Mouse (Mus musculus) midbrain, embryonic 13.5 days (tissue): ENCODE results near the gene Dlg4. TPM values are rescaled to one million over a fixed set of nuclear protein-coding genes. Genes with fewer than 3 reads are reported as not detected.
A peak's percentile ranks its signal among the peaks of the same experiment; 100 is the strongest.
"Not testable (repeated sequence)": the region's sequence is repeated elsewhere in the genome, so short reads cannot be mapped to it uniquely, and the experiment has no call there.

Experiments
- ATAC-seq: fragments of 200-750 bp; cut with Nextera tagmentation; 2 replicates; pipeline ENCODE4 v1.8.0; 2017; ENCODE audit warnings: mild to moderate bottlenecking, moderate TSS enrichment, moderate library complexity
- H3K27ac ChIP-seq: fragments of 300-500 bp; sonication (generic); 2 replicates; pipeline ENCODE4 v1.5.1; 2015; ENCODE audit warnings: inconsistent platforms, mild to moderate bottlenecking, moderate library complexity
- H3K27me3 ChIP-seq: fragments of 300-500 bp; sonication (generic); 2 replicates; pipeline ENCODE4 v1.6.1; 2015; ENCODE audit warnings: mild to moderate bottlenecking, inconsistent platforms
- H3K36me3 ChIP-seq: fragments of 300-500 bp; sonication (generic); 2 replicates; pipeline ENCODE4 v1.6.1; 2015; ENCODE audit warnings: mild to moderate bottlenecking, inconsistent platforms
- H3K4me1 ChIP-seq: fragments of 300-500 bp; sonication (generic); replicated peaks from 2 replicates; pipeline ENCODE4 v1.6.1; 2015; ENCODE audit warnings: inconsistent platforms
- H3K4me2 ChIP-seq: fragments of 300-500 bp; sonication (generic); replicated peaks from 2 replicates; pipeline ENCODE4 v1.6.1; 2015; ENCODE audit warnings: moderate library complexity, mild to moderate bottlenecking, inconsistent platforms
- H3K4me3 ChIP-seq: fragments of 300-500 bp; sonication (generic); replicated peaks from 2 replicates; pipeline ENCODE4 v1.5.1; 2015; ENCODE audit warnings: mild to moderate bottlenecking, inconsistent platforms
- H3K9ac ChIP-seq: fragments of 300-500 bp; sonication (generic); replicated peaks from 2 replicates; pipeline ENCODE4 v1.6.1; 2015; ENCODE audit warnings: mild to moderate bottlenecking, inconsistent platforms
- H3K9me3 ChIP-seq: fragments of 300-500 bp; sonication (generic); 2 replicates; pipeline ENCODE4 v1.6.1; 2016; ENCODE audit warnings: mild to moderate bottlenecking, inconsistent platforms
- WGBS: fragments of 180-500 bp; shearing (Covaris S2); methylation state at CpG from one replicate; pipeline ENCODE4 v1.1.7; 2015; 5-methylcytosine and 5-hydroxymethylcytosine counted together
- polyA plus RNA-seq: library from polyadenylated mRNA; unstranded; fragments of >200 nt; fragmentation: Nextera tagmentation; extraction: Ambion mirVana; gene quantifications from 2 replicates; pipeline ENCODE4 v1.2.1, GENCODE M21; 2015

Gene Dlg4
- polyA plus RNA-seq, 1 experiment from 2014 or later: 37.2 TPM

DNA sequence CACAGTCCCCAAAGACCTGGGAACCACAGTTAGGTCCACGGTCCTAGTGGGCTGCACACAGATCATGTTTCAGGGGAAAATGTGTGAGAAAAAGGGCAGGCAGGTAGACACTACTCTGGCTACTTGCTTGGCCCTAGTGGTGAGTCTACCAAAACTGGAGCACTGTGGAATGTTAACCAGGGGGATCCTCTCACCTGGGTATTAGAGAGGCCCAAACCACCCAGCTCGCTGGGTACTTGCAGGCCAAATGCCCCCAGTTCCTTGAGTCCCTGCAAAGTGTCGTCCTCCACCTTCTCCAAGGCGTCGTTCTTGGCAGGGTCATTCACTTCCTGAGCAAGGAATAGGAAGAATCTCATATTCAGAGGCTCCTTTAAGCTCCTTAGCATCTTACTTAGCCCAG is 2.7 kb upstream of the Dlg4 start:
- Histone ChIP-seq H3K27me3 (no peaks in the 10 kb centered on the region), H3K4me3 (peak overlapping the region; percentile 65; the same call in 1 of the 2 replicates), H3K27ac (no peak overlapping the region), H3K9ac (peak overlapping the region; percentile 79; the same call in 1 of the 2 replicates), H3K4me1 (peaks cover 38% of the 10 kb centered on the region), H3K9me3 (no peaks in the 10 kb centered on the region), H3K4me2 (peak overlapping the region; percentile 91; the same call in 1 of the 2 replicates), H3K36me3 (peaks cover 46% of the 10 kb centered on the region)
- 60% methylated on average over 5 of the region's 5 CpGs for WGBS
- ATAC-seq: no peak

DNA sequence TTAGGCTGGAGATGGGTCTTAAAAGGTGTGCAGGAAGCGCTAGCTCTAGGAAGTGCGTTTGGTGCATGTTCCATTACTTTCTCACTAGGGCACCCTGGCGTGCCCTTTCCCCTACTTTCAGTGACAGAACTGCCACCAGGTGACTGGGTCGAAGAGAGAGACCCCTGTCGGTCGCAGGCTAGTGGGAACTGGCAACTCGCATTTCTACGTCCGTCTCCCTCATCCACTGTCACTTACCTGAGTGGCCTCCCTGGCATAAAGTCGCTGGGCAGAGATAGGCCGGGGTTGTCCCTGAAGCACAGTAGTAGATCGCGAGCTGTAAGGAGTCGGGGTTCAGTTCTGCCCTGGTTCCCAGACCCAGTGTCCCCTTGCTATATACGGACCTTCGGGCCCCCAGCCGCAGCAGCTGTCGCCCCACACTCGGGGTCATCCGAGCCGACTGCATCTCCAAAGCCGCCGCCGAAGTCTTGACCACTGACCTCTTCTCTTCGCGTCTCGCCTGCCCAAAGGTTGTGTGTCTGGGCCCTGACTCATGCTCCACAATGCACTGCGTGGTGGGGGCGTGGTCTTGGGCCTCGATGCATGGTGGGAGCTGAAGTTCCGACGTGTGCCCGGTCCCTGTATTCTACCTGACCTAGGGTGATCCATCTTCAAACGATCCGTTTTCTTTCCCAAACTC is 1.7 kb upstream of the Dlg4 start, which contains the start of gene Acadvl:
TSS of gene Acadvl (minus strand) at position 532 of the 679 bp plus-strand sequence.
- ATAC-seq: peak; percentile 84
- H3K4me3 ChIP-seq: peak within 1 kb of the TSS; percentile 65
- no peaks in the 10 kb centered on the region for H3K27me3 ChIP-seq
- 1% methylated on average over 35 of the region's 35 CpGs for WGBS
- peak within 1 kb of the TSS; percentile 91 for H3K4me2 ChIP-seq
- H3K4me1 ChIP-seq: peaks cover 47% of the 10 kb centered on the region
- peak within 1 kb of the TSS; percentile 79 for H3K9ac ChIP-seq
- peak within 1 kb of the TSS; percentile 79 for H3K27ac ChIP-seq
- no peaks in the 10 kb centered on the region for H3K9me3 ChIP-seq
- H3K36me3 ChIP-seq: peaks cover 36% of the 10 kb centered on the region

DNA sequence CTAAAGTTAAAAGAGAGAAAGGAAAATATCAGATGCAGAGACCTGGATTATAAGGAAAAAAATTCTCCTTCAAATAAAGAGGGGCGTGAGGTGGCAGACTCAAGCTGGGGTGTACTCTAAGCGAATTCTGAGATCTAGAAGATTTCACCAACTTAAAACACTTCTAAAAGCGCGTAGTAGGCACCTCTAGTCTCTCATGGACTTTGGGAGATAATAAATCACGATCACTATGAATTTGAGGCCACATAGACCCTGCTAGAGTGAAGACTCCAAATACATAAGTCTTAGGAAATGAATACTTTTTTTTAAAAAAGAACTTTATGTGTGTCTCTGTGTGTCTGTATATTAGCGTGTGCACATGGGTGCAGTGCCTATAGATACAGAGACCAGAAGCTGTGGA is 1.1 kb upstream of the Dlg4 start:
- no peak for ATAC-seq
- H3K27me3 ChIP-seq: no peaks in the 10 kb centered on the region
- H3K4me1 ChIP-seq: peaks cover 54% of the 10 kb centered on the region
- H3K9ac ChIP-seq: peak overlapping the region; percentile 79; the same call in 1 of the 2 replicates
- no peaks in the 10 kb centered on the region for H3K9me3 ChIP-seq
- peaks cover 29% of the 10 kb centered on the region for H3K36me3 ChIP-seq
- 69% methylated on average over 6 of the region's 6 CpGs for WGBS
- no peak overlapping the region for H3K27ac ChIP-seq
- peak overlapping the region; percentile 65; the same call in 1 of the 2 replicates for H3K4me3 ChIP-seq
- peak overlapping the region; percentile 91 for H3K4me2 ChIP-seq

GRCm38 (mm10) chr11:70016177-70016576 is 565 bp upstream of the Dlg4 start:
- ATAC-seq, H3K9ac ChIP-seq, H3K27ac ChIP-seq, H3K27me3 ChIP-seq, H3K9me3 ChIP-seq, H3K4me3 ChIP-seq, H3K4me2 ChIP-seq: not testable (repeated sequence)
- WGBS: 77% methylated on average over 2 of the region's 2 CpGs
- Histone ChIP-seq H3K4me1 (peaks cover 56% of the 10 kb centered on the region), H3K36me3 (peaks cover 24% of the 10 kb centered on the region)

- ATAC-seq: no peak
- peak overlapping the region; percentile 91 for H3K4me2 ChIP-seq
- peak overlapping the region; percentile 78 for H3K4me3 ChIP-seq
- WGBS: 29% methylated on average over 7 of the region's 7 CpGs
- no peaks in the 10 kb centered on the region for H3K9me3 ChIP-seq
- H3K9ac ChIP-seq: peak overlapping the region; percentile 92
- no peaks in the 10 kb centered on the region for H3K27me3 ChIP-seq
- peak overlapping the region; percentile 97 for H3K27ac ChIP-seq
- peaks cover 60% of the 10 kb centered on the region for H3K4me1 ChIP-seq
- H3K36me3 ChIP-seq: peaks cover 13% of the 10 kb centered on the region
Observed at GRCm38 (mm10) chr11:70017199-70017767, 541 bp downstream of the Dlg4 start.

DNA sequence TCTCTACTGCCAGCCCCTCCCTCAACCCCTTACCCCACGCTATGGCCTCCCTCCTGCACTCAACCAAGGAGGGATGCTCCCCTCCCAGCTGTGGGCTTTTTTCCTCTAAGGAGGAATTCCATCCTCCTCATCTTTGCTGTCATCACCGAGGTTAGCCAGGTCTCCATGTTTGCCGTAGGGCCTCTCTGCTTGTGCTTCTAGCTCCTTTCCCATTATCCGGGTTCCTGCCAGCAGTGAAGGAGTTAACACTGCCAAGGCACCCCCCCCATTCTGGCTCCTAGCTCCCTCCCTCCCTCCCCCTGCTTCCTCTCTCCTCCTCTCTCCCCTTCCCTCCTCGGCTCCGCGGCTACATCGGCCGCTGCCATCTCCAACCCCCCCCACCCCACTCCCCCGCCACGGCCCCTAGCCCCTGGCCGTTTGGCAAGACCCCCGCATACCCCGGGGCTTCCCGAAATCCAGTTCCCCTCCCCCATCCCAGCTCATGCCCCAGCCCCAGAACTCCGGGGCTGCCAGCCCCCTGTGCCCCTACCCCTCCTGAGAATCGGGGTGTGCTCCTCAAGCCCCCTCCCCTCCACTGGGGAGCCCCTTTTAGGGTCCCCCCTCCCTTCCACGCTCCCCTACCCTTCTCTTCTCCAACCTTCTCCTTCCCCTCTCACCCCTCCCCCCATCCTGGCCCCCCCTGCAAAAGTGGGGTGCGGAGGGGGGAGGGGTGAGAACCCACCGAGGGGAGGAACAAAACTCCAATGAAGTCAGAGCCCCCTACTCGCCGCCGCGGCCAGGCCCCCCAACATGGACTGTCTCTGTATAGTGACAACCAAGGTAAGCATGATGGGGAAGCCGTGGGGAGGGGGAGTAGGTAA is 1.6 kb downstream of the Dlg4 start:
- Histone ChIP-seq H3K27me3 (no peaks in the 10 kb centered on the region), H3K36me3 (peaks cover 3% of the 10 kb centered on the region), H3K4me3 (peak overlapping the region; percentile 78), H3K4me2 (peak overlapping the region; percentile 91), H3K4me1 (peaks cover 71% of the 10 kb centered on the region), H3K9ac (peak overlapping the region; percentile 92), H3K9me3 (no peaks in the 10 kb centered on the region), H3K27ac (peak overlapping the region; percentile 97)
- no peak for ATAC-seq
- WGBS: under 1% methylated on average over 25 of the region's 25 CpGs

DNA sequence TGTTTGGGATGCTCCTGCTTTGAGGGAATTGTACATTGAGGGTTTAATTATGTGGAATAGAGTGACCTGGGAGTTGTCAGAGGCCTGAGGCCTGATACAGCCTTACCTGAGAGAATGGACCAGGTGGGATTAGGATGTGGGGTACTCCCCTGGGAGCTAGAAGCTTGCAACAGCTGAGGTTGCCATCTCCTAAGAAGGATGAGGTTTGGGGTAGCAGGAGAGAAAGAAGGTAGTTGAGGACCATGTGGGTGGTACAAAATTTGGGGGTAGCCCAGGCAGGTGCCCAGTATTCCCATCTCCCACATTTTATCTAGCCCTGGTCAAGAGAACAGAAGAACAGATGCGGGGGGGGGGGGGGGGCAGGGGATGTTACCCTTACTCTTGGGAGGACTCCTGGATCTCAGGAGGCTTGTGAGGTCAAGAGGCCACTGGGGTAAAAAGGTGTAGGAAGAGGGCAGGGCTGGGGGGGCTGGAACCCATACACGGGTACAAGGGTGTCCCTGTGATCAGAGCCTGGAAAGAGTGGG is 2.8 kb downstream of the Dlg4 start:
- Histone ChIP-seq H3K4me3 (peak overlapping the region; percentile 78), H3K9me3 (no peaks in the 10 kb centered on the region)
- 9% methylated on average over 2 of the region's 2 CpGs for WGBS

DNA sequence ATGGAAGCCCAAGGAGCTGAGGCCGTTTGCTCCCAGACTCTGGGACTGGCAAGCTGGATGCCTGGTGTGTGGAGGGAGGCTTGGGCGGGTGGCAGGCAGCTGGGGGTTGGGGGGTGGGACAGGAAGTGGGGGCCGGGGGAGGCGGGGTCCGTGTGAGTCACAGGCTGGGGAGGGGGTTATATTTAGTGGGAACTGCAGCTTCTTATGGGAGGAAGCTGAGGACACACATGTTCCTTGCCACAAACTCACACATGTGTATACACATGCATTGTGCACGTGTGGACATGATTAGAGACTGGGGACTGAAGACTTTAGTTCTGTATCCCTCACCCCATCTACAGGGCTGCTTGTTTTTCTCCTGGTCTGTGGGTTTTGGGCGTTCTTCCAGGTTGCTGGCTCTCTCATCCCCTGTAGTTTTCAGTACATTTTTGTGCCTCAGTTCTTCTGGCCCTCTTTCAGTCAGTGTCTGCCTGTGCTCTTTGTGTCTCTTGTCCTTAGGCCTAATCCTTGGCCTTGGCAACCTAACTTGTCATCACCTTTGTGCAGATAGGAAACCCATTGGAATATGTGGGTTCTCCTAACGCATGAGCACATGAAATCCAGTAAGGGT is 3.4 kb downstream of the Dlg4 start:
- Histone ChIP-seq H3K36me3 (no peaks in the 10 kb centered on the region), H3K4me1 (peaks cover 77% of the 10 kb centered on the region), H3K27me3 (no peaks in the 10 kb centered on the region), H3K4me3 (peak overlapping the region; percentile 78), H3K9me3 (no peaks in the 10 kb centered on the region), H3K9ac (peak overlapping the region; percentile 92), H3K27ac (peak overlapping the region; percentile 97), H3K4me2 (peak overlapping the region; percentile 91)
- ATAC-seq: no peak
- WGBS: 15% methylated on average over 8 of the region's 8 CpGs

More for the DNA sequence above, 2.8 kb downstream of the Dlg4 start:
- H3K4me2 ChIP-seq: peak overlapping the region; percentile 91
- peak overlapping the region; percentile 92 for H3K9ac ChIP-seq
- no peaks in the 10 kb centered on the region for H3K27me3 ChIP-seq
- H3K36me3 ChIP-seq: no peaks in the 10 kb centered on the region
- H3K27ac ChIP-seq: peak overlapping the region; percentile 97
- H3K4me1 ChIP-seq: peaks cover 76% of the 10 kb centered on the region
- no peak for ATAC-seq

DNA sequence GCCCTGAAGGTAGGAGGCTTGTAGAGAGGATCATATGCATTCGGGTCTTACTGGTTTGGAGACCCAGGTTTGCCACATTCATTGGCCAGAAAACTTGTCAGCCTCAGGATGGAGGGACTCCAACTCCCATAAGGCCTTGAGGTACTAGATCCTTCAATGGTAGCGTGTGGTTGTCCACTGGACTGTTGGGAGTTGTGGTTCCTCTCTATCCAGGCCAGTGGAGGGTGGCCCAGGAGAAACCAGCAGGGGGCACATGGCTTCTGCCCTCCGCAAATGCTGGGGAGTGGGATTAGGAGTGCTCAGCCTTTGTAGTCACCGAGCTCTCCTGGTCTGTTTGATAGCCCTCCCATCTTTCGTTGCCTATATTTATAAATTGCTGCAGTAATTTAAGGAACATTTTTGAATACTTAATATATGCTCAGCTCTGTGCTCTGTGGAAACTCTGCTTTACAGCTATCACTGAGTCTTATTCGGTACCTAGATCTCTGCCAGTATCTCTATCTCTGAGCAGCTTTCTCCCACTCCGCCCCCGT is 4.1 kb downstream of the Dlg4 start:
- Histone ChIP-seq H3K4me2 (peak overlapping the region; percentile 91), H3K9me3 (no peaks in the 10 kb centered on the region), H3K36me3 (no peaks in the 10 kb centered on the region), H3K4me1 (peaks cover 78% of the 10 kb centered on the region), H3K27me3 (no peaks in the 10 kb centered on the region), H3K27ac (peak overlapping the region; percentile 97), H3K9ac (peak overlapping the region; percentile 92), H3K4me3 (peak overlapping the region; percentile 78)
- ATAC-seq: peak; percentile 85
- 0% methylated on average over 8 of the region's 8 CpGs for WGBS

DNA sequence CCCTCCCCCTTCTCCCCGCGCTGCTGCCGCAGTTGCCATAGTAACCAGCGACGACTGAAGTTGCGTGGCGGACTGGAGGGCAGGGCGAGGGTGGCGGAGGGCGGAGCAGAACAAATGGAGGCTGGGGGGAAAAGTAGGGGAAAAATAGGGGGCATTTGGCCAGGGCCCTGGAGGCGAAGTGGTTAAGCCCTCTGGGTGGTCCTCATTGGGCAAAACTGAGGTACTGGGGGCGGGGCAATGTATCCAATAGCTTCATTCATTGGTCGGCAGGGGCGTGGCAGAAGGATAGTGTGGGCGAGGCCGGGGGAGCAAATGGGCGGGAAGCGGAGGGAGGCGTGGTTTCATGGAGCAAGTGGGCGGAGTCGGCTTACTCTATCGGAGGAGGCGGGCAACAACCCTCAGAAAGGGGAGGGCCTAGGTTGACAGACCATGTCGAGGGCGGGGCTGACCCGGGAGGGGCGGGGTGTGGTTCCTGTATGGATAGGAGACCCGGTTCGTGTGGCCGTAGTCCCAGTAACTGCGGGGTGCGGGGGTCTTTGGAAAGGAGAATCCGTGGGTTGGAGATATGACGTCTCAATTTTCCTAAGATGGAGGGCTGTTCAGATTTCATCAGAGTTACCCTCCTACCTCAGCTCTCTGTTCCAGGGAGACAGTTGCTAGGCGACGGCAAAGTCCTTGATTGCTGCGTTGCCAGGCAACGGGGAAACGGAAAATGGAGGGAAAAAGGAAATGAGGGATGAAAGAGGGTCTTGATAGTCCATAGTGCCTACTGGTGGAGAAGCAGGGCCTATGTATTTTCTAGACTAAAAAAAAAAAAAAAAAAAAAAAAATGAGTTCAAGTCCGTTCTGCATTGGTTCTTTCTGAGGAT is 4.8 kb downstream of the Dlg4 start:
- H3K27me3 ChIP-seq: no peaks in the 10 kb centered on the region
- H3K4me3 ChIP-seq: peak overlapping the region; percentile 78
- no peaks in the 10 kb centered on the region for H3K36me3 ChIP-seq
- peak overlapping the region; percentile 97 for H3K27ac ChIP-seq
- H3K4me1 ChIP-seq: peaks cover 85% of the 10 kb centered on the region
- H3K9me3 ChIP-seq: no peaks in the 10 kb centered on the region
- ATAC-seq: peak; percentile 58
- under 1% methylated on average over 40 of the region's 40 CpGs for WGBS
- H3K9ac ChIP-seq: peak overlapping the region; percentile 92
- H3K4me2 ChIP-seq: peak overlapping the region; percentile 91
